Mouse (Mus musculus): ENCODE results near the gene Gm20388.

Gene Gm20388

GRCm38 (mm10) chr8:121685419-121685818, 1774.8 kb downstream of the Gm20388 start:
- DNase-seq (ENCODE audit: low read depth, low spot score): peak; percentile 81

- peak; percentile 62 for DNase-seq (ENCODE audit: low read depth, low spot score)
Measured at GRCm38 (mm10) chr8:121687455-121688161, 1777.0 kb downstream of the Gm20388 start.

GRCm38 (mm10) chr8:121688496-121688895, 1777.9 kb downstream of the Gm20388 start:
- peak; percentile 73 for DNase-seq (ENCODE audit: low read depth, low spot score)

- DNase-seq (ENCODE audit: low read depth, low spot score): peak; percentile 74
Measured at GRCm38 (mm10) chr8:121694453-121694852, 1783.8 kb downstream of the Gm20388 start.

- no peak for DNase-seq (ENCODE audit: low read depth, low spot score)
Measured at GRCm38 (mm10) chr8:121695585-121696184, 1785.0 kb downstream of the Gm20388 start.

- DNase-seq (ENCODE audit: low read depth, low spot score): peak; percentile 67
Measured at GRCm38 (mm10) chr8:121697735-121698614, 1787.3 kb downstream of the Gm20388 start.

- DNase-seq (ENCODE audit: low read depth, low spot score): no peak
Measured at GRCm38 (mm10) chr8:121698615-121699101, 1788.0 kb downstream of the Gm20388 start.

- no peak for DNase-seq (ENCODE audit: low read depth, low spot score)
Measured at GRCm38 (mm10) chr8:121699936-121700335, 1789.3 kb downstream of the Gm20388 start.

- no peak for DNase-seq (ENCODE audit: low read depth, low spot score)
Measured at GRCm38 (mm10) chr8:121705174-121705573, 1794.5 kb downstream of the Gm20388 start.

GRCm38 (mm10) chr8:121706956-121707355, 1796.3 kb downstream of the Gm20388 start:
- DNase-seq (ENCODE audit: low read depth, low spot score): no peak

GRCm38 (mm10) chr8:121708406-121708805, 1797.8 kb downstream of the Gm20388 start:
- no peak for DNase-seq (ENCODE audit: low read depth, low spot score)

- DNase-seq (ENCODE audit: low read depth, low spot score): no peak
Measured at GRCm38 (mm10) chr8:121717502-121717901, 1806.9 kb downstream of the Gm20388 start.

GRCm38 (mm10) chr8:121717982-121718425, 1807.4 kb downstream of the Gm20388 start:
- DNase-seq (ENCODE audit: low read depth, low spot score): peak; percentile 99

- DNase-seq (ENCODE audit: low read depth, low spot score): peak; percentile 63
Measured at GRCm38 (mm10) chr8:121718925-121719324, 1808.3 kb downstream of the Gm20388 start.

- no peak for DNase-seq (ENCODE audit: low read depth, low spot score)
Measured at GRCm38 (mm10) chr8:121721072-121721471, 1810.4 kb downstream of the Gm20388 start.

GRCm38 (mm10) chr8:121723846-121724245, 1813.2 kb downstream of the Gm20388 start:
- DNase-seq (ENCODE audit: low read depth, low spot score): no peak

- DNase-seq (ENCODE audit: low read depth, low spot score): peak; percentile 68
Measured at GRCm38 (mm10) chr8:121727164-121727563, 1816.5 kb downstream of the Gm20388 start.

- DNase-seq (ENCODE audit: low read depth, low spot score): no peak
Measured at GRCm38 (mm10) chr8:121729323-121729722, 1818.7 kb downstream of the Gm20388 start, which contains the start of gene Jph3. Gene Jph3, plus strand, starts transcription at chr8:121729623.

- no peak for DNase-seq (ENCODE audit: low read depth, low spot score)
Measured at GRCm38 (mm10) chr8:121729754-121730153, 1819.1 kb downstream of the Gm20388 start.

- no peak for DNase-seq (ENCODE audit: low read depth, low spot score)
Measured at GRCm38 (mm10) chr8:121730170-121730569, 1819.5 kb downstream of the Gm20388 start.

GRCm38 (mm10) chr8:121730646-121731045, 1820.0 kb downstream of the Gm20388 start:
- no peak for DNase-seq (ENCODE audit: low read depth, low spot score)

GRCm38 (mm10) chr8:121731060-121731459, 1820.4 kb downstream of the Gm20388 start:
- DNase-seq (ENCODE audit: low read depth, low spot score): no peak

Measured in ES-CJ7 (cell line).